Mouse (Mus musculus) ES-Bruce4 (cell line): ENCODE measurements around the gene Srsf10.

Experiments
- CTCF ChIP-seq: IDR thresholded peaks from one replicate; pipeline ENCODE4 v1.8.1; 2011; ENCODE audit warnings: low read depth, low read length
- POLR2A ChIP-seq: IDR thresholded peaks from one replicate; pipeline ENCODE4 v1.8.1; 2011; ENCODE audit warnings: low read length; ENCODE audit not compliant: insufficient read depth

- TF ChIP-seq POLR2A = no peak
- no peak for TF ChIP-seq CTCF
Observed at GRCm38 (mm10) chr4:135850411-135851095, 5.0 kb upstream of the Srsf10 start.
